Mouse (Mus musculus) MEL (cell line): ENCODE results near the gene Dock4. TPM values are rescaled to one million over a fixed set of nuclear protein-coding genes. Genes with fewer than 3 reads are reported as not detected.

ENCODE experiments used
- DNase-seq: peaks from one replicate; pipeline ENCODE4 v3.0.0; 2011; ENCODE audit warnings: low read depth, low spot score
- H3K27ac ChIP-seq: 2 replicates; pipeline ENCODE4 v1.5.1; 2012; ENCODE audit warnings: low read depth, mild to moderate bottlenecking, control low read depth, low read length, moderate library complexity; ENCODE audit not compliant: control insufficient read depth
- H3K27me3 ChIP-seq, 2 experiments: fragments of 150-350 bp in 1 of 2; sonication (generic) in 1 of 2; 2 replicates each; pipeline ENCODE4 v1.6.1; 2012; ENCODE audit warnings: low read length in 2 of 2, mild to moderate bottlenecking in 2 of 2, improper control_type of control experiment in 1 of 2, moderate library complexity in 1 of 2; ENCODE audit not compliant: insufficient read depth in 2 of 2, control insufficient read depth in 1 of 2
- H3K36me3 ChIP-seq, 2 experiments: 2 replicates each; pipeline ENCODE4 v1.6.1; 2012 to 2014; ENCODE audit warnings: low read length in 2 of 2, improper control_type of control experiment in 1 of 2, inconsistent platforms in 1 of 2, mild to moderate bottlenecking in 1 of 2; ENCODE audit not compliant: insufficient read depth in 2 of 2, control insufficient read depth in 1 of 2
- H3K4me1 ChIP-seq, 2 experiments: fragments of 150-350 bp in 1 of 2; sonication (generic) in 1 of 2; 2 replicates each; pipeline ENCODE4 v1.6.1; 2012; ENCODE audit warnings: low read length in 2 of 2, improper control_type of control experiment in 1 of 2, mild to moderate bottlenecking in 1 of 2; ENCODE audit not compliant: insufficient read depth in 2 of 2, control insufficient read depth in 1 of 2
- H3K4me3 ChIP-seq, 2 experiments: fragments of 150-350 bp in 1 of 2; sonication (generic) in 1 of 2; 2 replicates each; pipeline ENCODE4 v1.5.1; 2012; ENCODE audit warnings: low read depth in 2 of 2, low read length in 2 of 2, mild to moderate bottlenecking in 2 of 2, moderate library complexity in 2 of 2, control low read depth in 1 of 2, improper control_type of control experiment in 1 of 2; ENCODE audit not compliant: control insufficient read depth in 1 of 2, insufficient read depth in 1 of 2
- H3K79me2 ChIP-seq: 2 replicates; pipeline ENCODE4 v1.6.1; 2012; ENCODE audit warnings: mild to moderate bottlenecking, low read length, moderate library complexity; ENCODE audit not compliant: control insufficient read depth, poor library complexity, insufficient read depth
- H3K9ac ChIP-seq: 2 replicates; pipeline ENCODE4 v1.6.1; 2012; ENCODE audit warnings: low read depth, mild to moderate bottlenecking, control low read depth, low read length, moderate library complexity; ENCODE audit not compliant: control insufficient read depth, poor library complexity, severe bottlenecking
- H3K9me3 ChIP-seq: fragments of 150-350 bp; sonication (generic); replicated peaks from 2 replicates; pipeline ENCODE4 v1.6.1; 2012; ENCODE audit warnings: mild to moderate bottlenecking, low read length, improper control_type of control experiment, moderate library complexity; ENCODE audit not compliant: insufficient read depth
- BHLHE40 ChIP-seq: IDR thresholded peaks from 2 replicates; pipeline ENCODE4 v1.6.1; 2012; ENCODE audit warnings: low read depth, mild to moderate bottlenecking, inconsistent platforms, low read length, improper control_type of control experiment, borderline replicate concordance
- CHD2 ChIP-seq: IDR thresholded peaks from 2 replicates; pipeline ENCODE4 v1.6.1; 2011; ENCODE audit warnings: low read length, improper control_type of control experiment
- ELF1 ChIP-seq: IDR thresholded peaks from 2 replicates; pipeline ENCODE4 v1.6.1; 2014; ENCODE audit warnings: low read depth, mild to moderate bottlenecking, inconsistent platforms, low read length, improper control_type of control experiment, moderate library complexity
- ETS1 ChIP-seq: IDR thresholded peaks from 2 replicates; pipeline ENCODE4 v1.6.1; 2012; ENCODE audit warnings: low read depth, mild to moderate bottlenecking, inconsistent platforms, low read length, improper control_type of control experiment, moderate library complexity
- GABPA ChIP-seq: IDR thresholded peaks from 2 replicates; pipeline ENCODE4 v1.6.1; 2012; ENCODE audit warnings: low read depth, mild to moderate bottlenecking, inconsistent platforms, low read length, improper control_type of control experiment, moderate library complexity
- HCFC1 ChIP-seq: IDR thresholded peaks from 2 replicates; pipeline ENCODE4 v1.6.1; 2012; ENCODE audit warnings: low read depth, mild to moderate bottlenecking, inconsistent platforms, low read length, improper control_type of control experiment, moderate library complexity
- KAT2A ChIP-seq: conservative IDR thresholded peaks from 2 replicates; pipeline ENCODE4 v1.6.1; 2012; ENCODE audit warnings: low read depth, low read length, improper control_type of control experiment, inconsistent platforms
- MAZ ChIP-seq: IDR thresholded peaks from 2 replicates; pipeline ENCODE4 v1.6.1; 2012; ENCODE audit warnings: low read depth, mild to moderate bottlenecking, inconsistent platforms, low read length, improper control_type of control experiment
- NRF1 ChIP-seq: IDR thresholded peaks from 2 replicates; pipeline ENCODE4 v1.6.1; 2014; ENCODE audit warnings: low read depth, mild to moderate bottlenecking, inconsistent platforms, low read length, improper control_type of control experiment, moderate library complexity; ENCODE audit not compliant: poor library complexity, insufficient read depth, severe bottlenecking
- POLR2A ChIP-seq, 2 experiments: IDR thresholded peaks; 2 replicates each; pipeline ENCODE4 v1.6.1; 2011 to 2012; ENCODE audit warnings: low read length in 2 of 2, mild to moderate bottlenecking in 2 of 2, control low read depth in 1 of 2, improper control_type of control experiment in 1 of 2, low read depth in 1 of 2, moderate library complexity in 1 of 2; ENCODE audit not compliant: control insufficient read depth in 1 of 2, insufficient read depth in 1 of 2, poor library complexity in 1 of 2
- POLR2AphosphoS2 ChIP-seq: IDR thresholded peaks from 2 replicates; pipeline ENCODE4 v1.6.1; 2011; ENCODE audit warnings: low read length, improper control_type of control experiment
- TBP ChIP-seq: IDR thresholded peaks from 2 replicates; pipeline ENCODE4 v1.8.0; 2011; ENCODE audit warnings: low read depth, low read length, improper control_type of control experiment
- TCF12 ChIP-seq: IDR thresholded peaks from 2 replicates; pipeline ENCODE4 v1.6.1; 2014; ENCODE audit warnings: low read depth, mild to moderate bottlenecking, inconsistent platforms, low read length, improper control_type of control experiment, moderate library complexity
- USF1 ChIP-seq: IDR thresholded peaks from 2 replicates; pipeline ENCODE4 v1.6.1; 2014; ENCODE audit warnings: low read depth, mild to moderate bottlenecking, inconsistent platforms, low read length, improper control_type of control experiment, moderate library complexity
- USF2 ChIP-seq, 2 experiments: IDR thresholded peaks; 2 replicates each; pipeline ENCODE4 v1.6.1; 2011 to 2012; ENCODE audit warnings: improper control_type of control experiment in 2 of 2, low read length in 2 of 2, borderline replicate concordance in 1 of 2, inconsistent platforms in 1 of 2, low read depth in 1 of 2, mild to moderate bottlenecking in 1 of 2; ENCODE audit not compliant: insufficient read depth in 1 of 2
- polyA plus RNA-seq, 2 experiments: library from polyadenylated mRNA; stranded (reverse) in 1 of 2; unstranded in 1 of 2; fragments of >175 nt in 1 of 2; fragments of >200 nt in 1 of 2; gene quantifications; 2 replicates each; pipeline versions ENCODE4 v1.2.1 to v1.2.4; 2012; ENCODE audit warnings: low replicate concordance in 2 of 2, low read depth in 1 of 2; ENCODE audit not compliant: insufficient read length in 2 of 2, insufficient read depth in 1 of 2, missing spikeins in 1 of 2
- total RNA-seq: library from RNA; depleted of rRNA; stranded (reverse); fragments of 300-350 nt; gene quantifications from 2 replicates; pipeline ENCODE4 v1.2.3, GENCODE M21; 2012

The Dock4 gene
- total and polyA plus RNA-seq, 3 experiments: 0.08 to 0.17 TPM; not detected in 1

- Histone ChIP-seq H3K36me3 (no peaks in the 10 kb centered on the region), H3K9ac (no peak overlapping the region), H3K79me2 (no peaks in the 10 kb centered on the region), H3K9me3 (no peaks in the 10 kb centered on the region), H3K27me3 (peaks cover 0 to 2% of the 10 kb centered on the region in 2 experiments; a peak in 2 of 4 replicates), H3K4me1 (no peaks in the 10 kb centered on the region), H3K4me3 (no peak overlapping the region), H3K27ac (no peak overlapping the region)
- no peak for DNase-seq
- no peak for TF ChIP-seq KAT2A
- TF ChIP-seq MAZ: no peak
- TF ChIP-seq NRF1: no peak
Measured at GRCm38 (mm10) chr12:40473709-40474108, 28.0 kb downstream of the Dock4 start.

- no peaks in the 10 kb centered on the region for H3K4me1 ChIP-seq
- no peak overlapping the region for H3K9ac ChIP-seq
- no peak overlapping the region for H3K27ac ChIP-seq
- no peaks in the 10 kb centered on the region for H3K36me3 ChIP-seq
- H3K79me2 ChIP-seq: no peaks in the 10 kb centered on the region
- TF ChIP-seq ETS1: no peak
- TF ChIP-seq USF2 (IDR thresholded peaks at IDR 0.05; ENCODE audit: borderline replicate concordance in 1 of 2, insufficient read depth in 1 of 2, low read depth in 1 of 2, low read length in 2 of 2): no peak
- no peak for TF ChIP-seq HCFC1
- TF ChIP-seq TBP: no peak
- no peak for TF ChIP-seq BHLHE40
- no peak for TF ChIP-seq USF1
- no peak for TF ChIP-seq POLR2AphosphoS2
- TF ChIP-seq POLR2A (IDR thresholded peaks at IDR 0.05; ENCODE audit: control insufficient read depth in 1 of 2, insufficient read depth in 1 of 2, low read depth in 1 of 2, low read length in 2 of 2, poor library complexity in 1 of 2): no peak
- no peak for TF ChIP-seq MAZ
- no peak for TF ChIP-seq ELF1
- no peak for TF ChIP-seq TCF12
- TF ChIP-seq CHD2: no peak
- no peak for TF ChIP-seq GABPA
- no peak overlapping the region for H3K4me3 ChIP-seq
- no peaks in the 10 kb centered on the region; a peak in 2 of 4 replicates for H3K27me3 ChIP-seq
- no peak for DNase-seq
- H3K9me3 ChIP-seq: no peaks in the 10 kb centered on the region
Measured at GRCm38 (mm10) chr12:40477621-40478452, 32.1 kb downstream of the Dock4 start.
